Mouse (Mus musculus) stomach, embryonic 15.5 days (tissue): ENCODE data around the gene Isx. TPM values are rescaled to one million over a fixed set of nuclear protein-coding genes. Genes with fewer than 3 reads are reported as not detected.
A peak's percentile ranks its signal among the peaks of the same experiment; 100 is the strongest.

Source experiments
- ATAC-seq: fragments of 200-750 bp; cut with Nextera tagmentation; 2 replicates; pipeline ENCODE4 v1.8.0; 2017; ENCODE audit warnings: low read depth, moderate number of reproducible peaks, moderate TSS enrichment; ENCODE audit not compliant: insufficient read depth, low FRiP score
- H3K27ac ChIP-seq: fragments of 300-500 bp; sonication (generic); 2 replicates; pipeline ENCODE4 v1.5.1; 2015; ENCODE audit warnings: mild to moderate bottlenecking, inconsistent platforms
- H3K27me3 ChIP-seq: fragments of 300-500 bp; sonication (generic); replicated peaks from 2 replicates; pipeline ENCODE4 v1.6.1; 2015; ENCODE audit warnings: inconsistent platforms
- H3K36me3 ChIP-seq: fragments of 300-500 bp; sonication (generic); 2 replicates; pipeline ENCODE4 v1.6.1; 2015; ENCODE audit warnings: inconsistent platforms
- H3K4me1 ChIP-seq: fragments of 300-500 bp; sonication (generic); 2 replicates; pipeline ENCODE4 v1.6.1; 2015; ENCODE audit warnings: inconsistent platforms
- H3K4me2 ChIP-seq: fragments of 300-500 bp; sonication (generic); 2 replicates; pipeline ENCODE4 v1.6.1; 2015; ENCODE audit warnings: mild to moderate bottlenecking, inconsistent platforms
- H3K4me3 ChIP-seq: fragments of 300-500 bp; sonication (generic); replicated peaks from 2 replicates; pipeline ENCODE4 v1.5.1; 2015; ENCODE audit warnings: inconsistent platforms
- H3K9ac ChIP-seq: fragments of 300-500 bp; sonication (generic); 2 replicates; pipeline ENCODE4 v1.6.1; 2015; ENCODE audit warnings: inconsistent platforms
- H3K9me3 ChIP-seq: fragments of 300-500 bp; sonication (generic); 2 replicates; pipeline ENCODE4 v1.6.1; 2016; ENCODE audit warnings: inconsistent platforms
- WGBS: fragments of 180-500 bp; shearing (Covaris S2); methylation state at CpG from one replicate; pipeline ENCODE4 v1.1.7; 2015; 5-methylcytosine and 5-hydroxymethylcytosine counted together
- polyA plus RNA-seq: library from polyadenylated mRNA; unstranded; fragments of >200 nt; fragmentation: Nextera tagmentation; extraction: Ambion mirVana; gene quantifications from 2 replicates; pipeline ENCODE4 v1.2.1, GENCODE M21; 2015

The Isx gene
- polyA plus RNA-seq, 1 experiment from 2014 or later, result 16.7 TPM

DNA sequence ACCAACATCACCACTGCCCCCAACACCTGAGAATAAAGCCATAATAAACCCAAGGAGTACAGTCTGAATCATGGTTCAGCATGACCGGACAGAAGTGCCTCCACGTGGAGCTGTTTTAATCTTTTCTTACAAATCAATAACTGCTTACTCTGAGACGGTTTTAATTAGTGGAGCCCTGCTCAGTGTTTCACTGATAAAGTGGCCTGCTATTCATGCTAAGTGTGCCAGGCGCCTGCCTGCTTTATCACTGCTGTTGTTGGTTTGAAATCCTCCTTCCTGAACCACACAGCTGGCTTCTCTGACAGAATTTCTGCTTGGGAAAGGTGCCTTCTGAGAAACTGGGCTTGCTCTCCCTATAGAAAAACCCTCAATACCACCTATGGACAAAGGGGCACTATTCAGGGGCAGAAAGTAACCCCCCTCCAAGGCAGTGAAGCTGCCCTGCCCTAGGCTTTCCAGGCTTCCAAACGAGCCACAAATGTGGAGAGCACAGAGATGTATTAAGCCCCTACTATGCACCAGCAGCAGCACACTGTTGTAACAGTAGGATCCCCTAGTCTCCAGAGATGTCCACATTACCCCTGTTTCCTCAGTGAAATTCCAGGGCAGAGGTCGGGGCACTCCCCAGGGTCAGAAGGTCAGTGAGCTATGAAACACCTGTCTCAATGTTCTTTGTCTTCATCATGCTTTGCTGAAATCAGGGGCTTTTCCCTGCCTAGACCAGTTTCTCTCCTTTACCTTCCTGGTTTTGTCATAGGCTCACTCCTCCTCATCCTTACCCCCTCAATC is 30.3 kb downstream of the Isx start:
- no peak overlapping the region for H3K4me3 ChIP-seq
- WGBS, result 40% methylated on average over 6 of the region's 6 CpGs
- no peak overlapping the region for H3K4me2 ChIP-seq
- no peaks in the 10 kb centered on the region for H3K36me3 ChIP-seq
- no peaks in the 10 kb centered on the region for H3K9me3 ChIP-seq
- no peak; the same call in 1 of the 2 replicates for ATAC-seq
- H3K4me1 ChIP-seq, result no peaks in the 10 kb centered on the region
- H3K27me3 ChIP-seq, result no peaks in the 10 kb centered on the region
- no peak overlapping the region for H3K27ac ChIP-seq
- no peak overlapping the region for H3K9ac ChIP-seq

GRCm38 (mm10) chr8:74906333-74906732 is 33.4 kb downstream of the Isx start:
- Histone ChIP-seq H3K36me3 (no peaks in the 10 kb centered on the region), H3K4me1 (no peaks in the 10 kb centered on the region), H3K9ac (no peak overlapping the region), H3K27ac (no peak overlapping the region), H3K4me2 (no peak overlapping the region), H3K9me3 (no peaks in the 10 kb centered on the region), H3K27me3 (no peaks in the 10 kb centered on the region), H3K4me3 (no peak overlapping the region)
- no peak for ATAC-seq
- WGBS, result 54% methylated on average over 1 of the region's 1 CpGs

DNA sequence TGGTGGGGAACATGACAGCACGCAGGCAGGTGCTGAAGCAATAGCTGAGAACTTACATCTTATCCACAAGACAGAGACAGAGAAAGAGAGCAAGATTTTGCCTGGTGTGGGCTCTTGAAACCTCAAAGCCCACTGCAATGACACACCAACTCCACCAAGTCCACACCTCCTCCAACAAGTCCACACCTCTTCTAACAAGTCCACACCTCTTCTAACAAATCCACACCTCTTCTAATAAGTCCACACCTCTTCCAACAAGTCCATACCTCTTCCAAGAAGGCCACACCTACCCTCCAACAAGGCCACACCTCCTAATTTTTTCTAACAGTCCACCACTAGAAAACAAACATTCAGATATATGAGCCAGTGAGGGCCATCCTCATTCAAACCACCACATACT is 37.7 kb downstream of the Isx start:
- Histone ChIP-seq H3K9ac (no peak overlapping the region), H3K36me3 (no peaks in the 10 kb centered on the region), H3K4me3 (no peak overlapping the region), H3K4me1 (no peaks in the 10 kb centered on the region), H3K27me3 (no peaks in the 10 kb centered on the region), H3K27ac (no peak overlapping the region), H3K9me3 (no peaks in the 10 kb centered on the region), H3K4me2 (no peak overlapping the region)
- 76% methylated on average over 1 of the region's 1 CpGs for WGBS
- no peak for ATAC-seq

DNA sequence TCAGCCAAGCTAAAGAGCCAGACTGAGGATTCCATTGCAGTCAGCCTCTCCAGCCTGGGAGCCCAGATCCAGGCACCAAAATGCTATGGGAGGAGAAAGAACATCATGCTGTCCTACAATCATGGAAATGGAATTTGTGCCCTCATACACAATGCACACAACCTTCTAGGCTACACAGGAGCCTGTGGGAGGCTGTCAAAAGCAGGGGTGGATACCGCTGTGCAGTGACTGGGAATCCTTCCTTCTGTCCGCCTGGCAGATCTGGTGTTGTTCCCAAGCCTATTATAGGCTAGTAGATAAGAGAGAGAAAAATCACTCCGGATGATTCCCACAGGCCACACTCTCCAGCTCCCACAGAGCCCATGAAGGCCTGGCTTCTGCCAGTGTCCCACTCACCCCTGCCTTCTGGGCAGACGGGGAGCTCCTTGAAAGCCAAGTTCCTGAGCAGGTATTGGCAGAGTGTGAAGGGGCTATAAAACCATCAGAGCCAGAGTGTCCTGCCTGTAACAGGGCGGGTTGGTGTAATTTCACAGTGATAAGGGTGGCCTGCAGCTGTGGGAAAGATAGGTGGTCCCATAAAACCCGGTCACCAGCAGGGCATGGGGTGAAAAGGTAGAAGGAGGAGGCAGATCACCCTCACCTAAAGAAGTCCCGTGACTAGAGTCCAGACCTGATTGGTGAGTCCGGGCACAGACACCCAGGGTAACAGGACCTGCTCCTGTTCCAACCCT is 47.9 kb downstream of the Isx start:
- no peaks in the 10 kb centered on the region for H3K4me1 ChIP-seq
- no peaks in the 10 kb centered on the region for H3K27me3 ChIP-seq
- no peak overlapping the region for H3K9ac ChIP-seq
- no peaks in the 10 kb centered on the region for H3K36me3 ChIP-seq
- WGBS, result 52% methylated on average over 8 of the region's 8 CpGs
- H3K27ac ChIP-seq, result no peak overlapping the region
- peak; percentile 63 for ATAC-seq
- no peak overlapping the region for H3K4me3 ChIP-seq
- H3K4me2 ChIP-seq, result no peak overlapping the region
- no peaks in the 10 kb centered on the region for H3K9me3 ChIP-seq

- no peak overlapping the region for H3K27ac ChIP-seq
- no peaks in the 10 kb centered on the region for H3K36me3 ChIP-seq
- no peak overlapping the region for H3K4me2 ChIP-seq
- H3K4me1 ChIP-seq, result no peaks in the 10 kb centered on the region
- H3K27me3 ChIP-seq, result no peaks in the 10 kb centered on the region
- no peak overlapping the region for H3K4me3 ChIP-seq
- WGBS, result 68% methylated on average over 4 of the region's 4 CpGs
- H3K9me3 ChIP-seq, result no peaks in the 10 kb centered on the region
- no peak overlapping the region for H3K9ac ChIP-seq
- ATAC-seq, result no peak
Observed at GRCm38 (mm10) chr8:74921882-74922518, 49.0 kb downstream of the Isx start.

DNA sequence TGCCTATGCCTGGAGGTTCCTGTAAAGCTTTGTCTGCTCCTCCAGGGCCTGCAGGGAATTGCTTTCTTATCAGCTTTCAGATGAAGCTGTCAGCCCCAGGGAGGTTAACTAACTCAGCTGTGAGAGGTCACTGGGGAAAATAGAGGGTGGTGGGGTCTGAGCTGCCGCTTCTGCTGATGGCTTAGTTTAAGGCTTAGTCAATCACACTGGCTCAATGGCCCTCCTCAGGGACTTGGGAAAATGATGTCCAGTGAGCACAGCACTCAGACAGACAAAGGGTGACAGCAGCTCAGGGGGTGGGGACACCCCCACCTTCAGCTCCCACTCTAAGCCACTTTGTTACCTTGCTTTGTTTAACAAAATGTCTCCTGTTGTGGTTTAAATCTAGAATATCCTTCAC is 55.0 kb downstream of the Isx start:
- 30% methylated on average over 1 of the region's 1 CpGs for WGBS
- Histone ChIP-seq H3K27ac (no peak overlapping the region), H3K4me3 (no peak overlapping the region), H3K36me3 (no peaks in the 10 kb centered on the region), H3K9ac (no peak overlapping the region), H3K4me1 (no peaks in the 10 kb centered on the region), H3K4me2 (no peak overlapping the region), H3K27me3 (no peaks in the 10 kb centered on the region), H3K9me3 (no peaks in the 10 kb centered on the region)
- no peak for ATAC-seq

- ATAC-seq, result no peak
Observed at GRCm38 (mm10) chr8:74930731-74931130, 57.8 kb downstream of the Isx start.

DNA sequence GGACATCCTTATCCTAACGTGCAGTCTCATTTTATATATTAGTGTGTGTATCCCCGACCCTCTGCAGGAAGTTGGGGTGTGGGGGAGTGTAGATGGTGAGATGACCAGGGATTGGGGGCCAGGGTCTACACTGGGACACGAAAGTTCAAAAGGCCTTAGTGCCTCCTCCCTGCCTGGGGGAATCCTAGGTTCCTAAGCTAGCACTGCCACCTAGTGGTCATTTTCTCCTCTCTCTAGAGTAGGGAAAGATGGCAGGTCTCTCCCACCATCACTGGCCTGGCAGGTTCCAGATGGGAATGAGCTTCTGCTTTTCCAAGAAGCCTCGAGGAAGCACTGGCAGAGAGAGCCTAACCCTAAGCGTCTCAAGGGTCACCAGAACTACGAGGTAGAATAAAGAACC is 62.3 kb downstream of the Isx start:
- WGBS, result 17% methylated on average over 6 of the region's 6 CpGs
- H3K9me3 ChIP-seq, result no peaks in the 10 kb centered on the region
- no peak overlapping the region for H3K4me2 ChIP-seq
- no peaks in the 10 kb centered on the region for H3K27me3 ChIP-seq
- H3K36me3 ChIP-seq, result no peaks in the 10 kb centered on the region
- H3K4me1 ChIP-seq, result no peaks in the 10 kb centered on the region
- H3K27ac ChIP-seq, result no peak overlapping the region
- H3K4me3 ChIP-seq, result no peak overlapping the region
- H3K9ac ChIP-seq, result no peak overlapping the region
- ATAC-seq, result peak; percentile 66; the same call in 1 of the 2 replicates

More at GRCm38 (mm10) chr8:74930731-74931130, 57.8 kb downstream of the Isx start:
- Histone ChIP-seq H3K27me3 (no peaks in the 10 kb centered on the region), H3K36me3 (no peaks in the 10 kb centered on the region), H3K4me1 (no peaks in the 10 kb centered on the region), H3K9ac (no peak overlapping the region), H3K4me2 (no peak overlapping the region), H3K4me3 (no peak overlapping the region), H3K27ac (no peak overlapping the region), H3K9me3 (no peaks in the 10 kb centered on the region)
- WGBS, result 19% methylated on average over 3 of the region's 3 CpGs

DNA sequence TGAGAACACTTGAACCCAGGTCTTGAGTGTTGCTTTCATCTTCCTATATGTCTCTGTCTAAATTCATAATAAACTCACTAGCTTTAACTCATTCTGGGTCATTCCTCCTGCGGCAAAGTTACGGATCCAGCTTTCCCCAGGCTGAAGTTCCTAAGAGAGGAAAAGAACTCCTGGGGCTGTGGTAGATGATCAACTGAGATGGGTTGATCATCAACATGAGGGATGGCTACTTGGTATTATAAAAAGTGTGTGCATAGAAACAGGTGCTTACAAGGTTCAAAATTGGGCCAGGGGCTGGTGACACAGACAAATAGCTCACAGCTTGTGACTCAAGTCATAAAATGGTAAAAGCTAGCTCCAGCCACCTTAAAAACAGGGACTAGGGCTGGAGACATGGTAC is 63.7 kb downstream of the Isx start:
- Histone ChIP-seq H3K36me3 (no peaks in the 10 kb centered on the region), H3K4me1 (no peaks in the 10 kb centered on the region), H3K27me3 (no peaks in the 10 kb centered on the region), H3K4me2 (no peak overlapping the region), H3K27ac (no peak overlapping the region), H3K4me3 (no peak overlapping the region), H3K9me3 (no peaks in the 10 kb centered on the region), H3K9ac (no peak overlapping the region)
- WGBS, result 94% methylated on average over 2 of the region's 2 CpGs
- ATAC-seq, result no peak

DNA sequence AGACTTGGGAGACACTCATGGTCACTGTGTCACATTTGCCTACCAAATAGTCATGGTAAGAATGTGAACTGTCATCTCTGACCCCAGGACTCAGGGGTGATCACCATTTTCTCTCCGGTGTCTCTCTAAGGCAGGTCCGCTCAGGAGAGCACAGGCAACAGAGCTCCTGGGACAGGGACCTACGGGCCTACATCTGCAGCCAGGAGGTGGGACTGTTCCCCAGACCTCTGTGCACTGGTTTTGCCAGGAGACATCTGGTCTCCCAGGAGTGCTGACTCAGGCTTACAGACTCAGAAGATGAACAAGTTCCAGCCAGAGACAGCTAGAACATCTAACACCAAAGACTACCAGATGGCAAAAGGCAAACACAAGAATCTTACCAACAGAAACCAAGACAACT is 69.1 kb downstream of the Isx start:
- H3K27me3 ChIP-seq, result no peaks in the 10 kb centered on the region
- no peak overlapping the region for H3K4me2 ChIP-seq
- 92% methylated on average over 3 of the region's 3 CpGs for WGBS
- H3K36me3 ChIP-seq, result no peaks in the 10 kb centered on the region
- no peaks in the 10 kb centered on the region for H3K9me3 ChIP-seq
- no peak for ATAC-seq
- no peak overlapping the region for H3K9ac ChIP-seq
- no peak overlapping the region for H3K27ac ChIP-seq
- no peak overlapping the region for H3K4me3 ChIP-seq
- no peaks in the 10 kb centered on the region for H3K4me1 ChIP-seq
